20 mouse cellular contexts compared by ENCODE assay signal in genomic region chr17:80237475-80237874, GRCm38 (mm10). TPM values are rescaled to one million over a fixed set of nuclear protein-coding genes. Genes with fewer than 3 reads are reported as not detected.
"Had no signal": no experiment of that assay in that cellular context is flagged by ENCODE, and none has a peak within 500 bp of the region (broad histone marks: within the 10 kb centered on the region; RNA-seq: fewer than 3 reads in every experiment).

No protein-coding gene starts in this region.

- H3K4me3 ChIP-seq: midbrain, embryonic 13.5 days; midbrain, embryonic 15.5 days; neural tube, embryonic 12.5 days; stomach, embryonic 15.5 days had no signal

- H3K27ac ChIP-seq: liver, embryonic 14.5 days; midbrain, embryonic 13.5 days; midbrain, embryonic 15.5 days; neural tube, embryonic 12.5 days; stomach, embryonic 15.5 days; stomach, postnatal 0 days had no signal

- H3K4me2 ChIP-seq: lung, embryonic 14.5 days; midbrain, embryonic 11.5 days; midbrain, embryonic 13.5 days; midbrain, embryonic 15.5 days; neural tube, embryonic 12.5 days; stomach, embryonic 15.5 days had no signal

- H3K9ac ChIP-seq: liver, embryonic 14.5 days; lung, embryonic 14.5 days; midbrain, embryonic 13.5 days; midbrain, embryonic 15.5 days; neural tube, embryonic 12.5 days; stomach, embryonic 15.5 days had no signal

- H3K9me3 ChIP-seq: midbrain, embryonic 13.5 days; midbrain, embryonic 15.5 days; neural tube, embryonic 12.5 days; stomach, embryonic 15.5 days had no signal

- DNase-seq: lung, adult 18-20 months; lung, embryonic 14.5 days; lung, postnatal 10 days; lung, postnatal 4 days; right cerebral cortex, postnatal 14 days; right cerebral cortex, postnatal 4 days; thymus, adult 2 months; thymus, postnatal 25 days; thymus, postnatal 4 days had no signal

- H3K4me1 ChIP-seq: midbrain, embryonic 13.5 days; midbrain, embryonic 15.5 days; neural tube, embryonic 12.5 days; stomach, embryonic 15.5 days had no signal

- ATAC-seq: midbrain, embryonic 13.5 days; midbrain, embryonic 15.5 days had no signal

- H3K27me3 ChIP-seq: midbrain, embryonic 13.5 days; midbrain, embryonic 15.5 days; neural tube, embryonic 12.5 days; stomach, embryonic 15.5 days had no signal

RNA-seq across cellular contexts. Expression of gene Ttc39d, which starts 30.2 kb away (rescaled TPM):
- total RNA-seq: monocyte, adult 5-6 weeks had no signal
- polyA plus RNA-seq: liver, embryonic 16.5 days; lung, embryonic 14.5 days; midbrain, embryonic 11.5 days; neural tube, embryonic 12.5 days; small intestine, adult 2 months; thymus, adult 2 months; urinary bladder, adult 2 months had no signal

RNA-seq across cellular contexts. Expression of gene Morn2, which starts 52.5 kb away (rescaled TPM):
- total RNA-seq: monocyte, adult 5-6 weeks had no signal
